Mouse (Mus musculus) stomach, embryonic 14.5 days (tissue): ENCODE measurements at regions not wholly inside any gene's neighbourhood (a gene's known extent, or its start where the extent isn't known, plus 50 kb on each side); places are given as distances from the start of the nearest gene placed in this dataset.

Experiments
- ATAC-seq: fragments of 200-750 bp; cut with Nextera tagmentation; 2 replicates; pipeline ENCODE4 v1.8.0; 2017; ENCODE audit warnings: low read depth, moderate TSS enrichment; ENCODE audit not compliant: insufficient number of reproducible peaks, insufficient read depth, low FRiP score
- H3K27ac ChIP-seq: fragments of 300-500 bp; sonication (generic); 2 replicates; pipeline ENCODE4 v1.5.1; 2014; ENCODE audit warnings: mild to moderate bottlenecking, low read length, moderate library complexity, mixed read lengths
- H3K27me3 ChIP-seq: fragments of 300-500 bp; sonication (generic); 2 replicates; pipeline ENCODE4 v1.6.1; 2014; ENCODE audit warnings: low read length, control low read depth, mixed read lengths; ENCODE audit not compliant: control insufficient read depth, insufficient read depth
- H3K36me3 ChIP-seq: fragments of 300-500 bp; sonication (generic); 2 replicates; pipeline ENCODE4 v1.6.1; 2014; ENCODE audit warnings: mild to moderate bottlenecking, control low read depth, low read length, moderate library complexity, mixed read lengths; ENCODE audit not compliant: control insufficient read depth, insufficient read depth
- H3K4me1 ChIP-seq: fragments of 300-500 bp; sonication (generic); 2 replicates; pipeline ENCODE4 v1.6.1; 2014; ENCODE audit warnings: low read length, control low read depth, mixed read lengths; ENCODE audit not compliant: control insufficient read depth, insufficient read depth
- H3K4me2 ChIP-seq: fragments of 300-500 bp; sonication (generic); replicated peaks from 2 replicates; pipeline ENCODE4 v1.6.1; 2014; ENCODE audit warnings: low read depth, low read length, control low read depth
- H3K4me3 ChIP-seq: fragments of 300-500 bp; sonication (generic); 2 replicates; pipeline ENCODE4 v1.5.1; 2014; ENCODE audit warnings: low read depth, low read length, control low read depth
- H3K9ac ChIP-seq: fragments of 300-500 bp; sonication (generic); replicated peaks from 2 replicates; pipeline ENCODE4 v1.6.1; 2014; ENCODE audit warnings: low read depth, mild to moderate bottlenecking, control low read depth, low read length, moderate library complexity, mixed read lengths
- H3K9me3 ChIP-seq: fragments of 300-500 bp; sonication (generic); 2 replicates; pipeline ENCODE4 v1.6.1; 2016; ENCODE audit warnings: low read depth, low read length, control low read depth; ENCODE audit not compliant: control insufficient read depth
- WGBS: fragments of 180-500 bp; shearing (Covaris S2); extraction: QIAGEN DNeasy Blood & Tissue Kit; methylation state at CpG from one replicate; pipeline ENCODE4 v1.1.7; 2014; 5-methylcytosine and 5-hydroxymethylcytosine counted together

- Histone ChIP-seq H3K27ac (no peak overlapping the region), H3K9ac (no peak overlapping the region), H3K27me3 (no peaks in the 10 kb centered on the region), H3K36me3 (no peaks in the 10 kb centered on the region), H3K4me3 (no peak overlapping the region), H3K9me3 (no peaks in the 10 kb centered on the region), H3K4me2 (no peak overlapping the region), H3K4me1 (no peaks in the 10 kb centered on the region)
- 89% methylated on average over 2 of the region's 2 CpGs for WGBS
- ATAC-seq, result no peak
Observed at GRCm38 (mm10) chr16:71860205-71860604, 447.9 kb upstream of the Robo1 start.

- Histone ChIP-seq H3K27me3 (no peaks in the 10 kb centered on the region), H3K4me2 (no peak overlapping the region), H3K27ac (no peak overlapping the region), H3K36me3 (no peaks in the 10 kb centered on the region), H3K9ac (no peak overlapping the region), H3K4me1 (no peaks in the 10 kb centered on the region), H3K9me3 (no peaks in the 10 kb centered on the region), H3K4me3 (no peak overlapping the region)
- WGBS, result 85% methylated on average over 4 of the region's 4 CpGs
- no peak for ATAC-seq
Observed at GRCm38 (mm10) chr16:71885701-71886100, 422.4 kb upstream of the Robo1 start.

GRCm38 (mm10) chr16:71889679-71890078 lies 418.4 kb upstream of the Robo1 start:
- no peak overlapping the region for H3K4me3 ChIP-seq
- no peaks in the 10 kb centered on the region for H3K9me3 ChIP-seq
- no peaks in the 10 kb centered on the region for H3K36me3 ChIP-seq
- no peak overlapping the region for H3K4me2 ChIP-seq
- no peaks in the 10 kb centered on the region for H3K4me1 ChIP-seq
- H3K27me3 ChIP-seq, result no peaks in the 10 kb centered on the region
- no peak overlapping the region for H3K9ac ChIP-seq
- WGBS, result 89% methylated on average over 2 of the region's 2 CpGs
- ATAC-seq, result no peak
- H3K27ac ChIP-seq, result no peak overlapping the region

GRCm38 (mm10) chr16:71923111-71923510 lies 385.0 kb upstream of the Robo1 start:
- Histone ChIP-seq H3K9me3 (no peaks in the 10 kb centered on the region), H3K4me1 (no peaks in the 10 kb centered on the region), H3K4me2 (no peak overlapping the region), H3K36me3 (no peaks in the 10 kb centered on the region), H3K27me3 (no peaks in the 10 kb centered on the region), H3K4me3 (no peak overlapping the region), H3K9ac (no peak overlapping the region), H3K27ac (no peak overlapping the region)
- ATAC-seq, result no peak
- 92% methylated on average over 13 of the region's 13 CpGs for WGBS

GRCm38 (mm10) chr16:71944165-71944564 lies 363.9 kb upstream of the Robo1 start:
- 56% methylated on average over 2 of the region's 2 CpGs for WGBS
- Histone ChIP-seq H3K4me3 (no peak overlapping the region), H3K4me2 (no peak overlapping the region), H3K9me3 (no peaks in the 10 kb centered on the region), H3K27me3 (no peaks in the 10 kb centered on the region), H3K27ac (no peak overlapping the region), H3K9ac (no peak overlapping the region), H3K36me3 (no peaks in the 10 kb centered on the region), H3K4me1 (no peaks in the 10 kb centered on the region)
- ATAC-seq, result no peak

- H3K27me3 ChIP-seq, result no peaks in the 10 kb centered on the region
- H3K9me3 ChIP-seq, result no peaks in the 10 kb centered on the region
- H3K4me1 ChIP-seq, result no peaks in the 10 kb centered on the region
- no peak overlapping the region for H3K4me3 ChIP-seq
- H3K36me3 ChIP-seq, result no peaks in the 10 kb centered on the region
- no peak for ATAC-seq
- H3K27ac ChIP-seq, result no peak overlapping the region
- H3K4me2 ChIP-seq, result no peak overlapping the region
- WGBS, result 72% methylated on average over 2 of the region's 2 CpGs
- H3K9ac ChIP-seq, result no peak overlapping the region
Observed at GRCm38 (mm10) chr16:71944846-71945245, 363.3 kb upstream of the Robo1 start.

GRCm38 (mm10) chr16:71952879-71953406 lies 355.2 kb upstream of the Robo1 start:
- no peak overlapping the region for H3K4me2 ChIP-seq
- H3K36me3 ChIP-seq, result no peaks in the 10 kb centered on the region
- H3K9me3 ChIP-seq, result no peaks in the 10 kb centered on the region; the same call in 1 of the 2 replicates
- H3K4me3 ChIP-seq, result no peak overlapping the region
- 44% methylated on average over 2 of the region's 2 CpGs for WGBS
- no peak overlapping the region for H3K27ac ChIP-seq
- H3K27me3 ChIP-seq, result no peaks in the 10 kb centered on the region
- no peak overlapping the region for H3K9ac ChIP-seq
- no peaks in the 10 kb centered on the region for H3K4me1 ChIP-seq
- no peak for ATAC-seq

GRCm38 (mm10) chr16:71963579-71963978 lies 344.5 kb upstream of the Robo1 start:
- H3K27ac ChIP-seq, result no peak overlapping the region
- no peaks in the 10 kb centered on the region for H3K4me1 ChIP-seq
- no peak overlapping the region for H3K4me2 ChIP-seq
- no peaks in the 10 kb centered on the region for H3K9me3 ChIP-seq
- no peak overlapping the region for H3K9ac ChIP-seq
- no peak overlapping the region for H3K4me3 ChIP-seq
- no peaks in the 10 kb centered on the region for H3K27me3 ChIP-seq
- no peak for ATAC-seq
- H3K36me3 ChIP-seq, result no peaks in the 10 kb centered on the region

- H3K27me3 ChIP-seq, result no peaks in the 10 kb centered on the region
- H3K36me3 ChIP-seq, result no peaks in the 10 kb centered on the region
- no peak for ATAC-seq
- no peak overlapping the region for H3K27ac ChIP-seq
- H3K4me2 ChIP-seq, result no peak overlapping the region
- WGBS, result 75% methylated on average over 2 of the region's 2 CpGs
- no peak overlapping the region for H3K4me3 ChIP-seq
- no peaks in the 10 kb centered on the region for H3K4me1 ChIP-seq
- no peak overlapping the region for H3K9ac ChIP-seq
- no peaks in the 10 kb centered on the region for H3K9me3 ChIP-seq
Observed at GRCm38 (mm10) chr16:71973811-71974210, 334.3 kb upstream of the Robo1 start.
